Mouse (Mus musculus): Measurements from ENCODE around the gene Ciapin1. TPM values are rescaled to one million over a fixed set of nuclear protein-coding genes. Genes with fewer than 3 reads are reported as not detected.
"Not testable (repeated sequence)": the region's sequence is repeated elsewhere in the genome, so short reads cannot be mapped to it uniquely, and the experiment has no call there.

The Ciapin1 gene
- polyA plus RNA-seq, 1 experiment from 2014 or later: 180 TPM

GRCm38 (mm10) chr8:94870003-94870402 is 31.8 kb upstream of the Ciapin1 start:
- H3K4me3 ChIP-seq: peak overlapping the region; percentile 57
- WGBS: 18% methylated on average over 4 of the region's 4 CpGs
- peak overlapping the region; percentile 79; the same call in 1 of the 2 replicates for H3K27ac ChIP-seq
- H3K4me1 ChIP-seq: peaks cover 65% of the 10 kb centered on the region
- H3K27me3 ChIP-seq (ENCODE audit: poor library complexity, severe bottlenecking): peaks cover 44% of the 10 kb centered on the region
- H3K36me3 ChIP-seq (replicated peaks): peaks cover 25% of the 10 kb centered on the region
- H3K9me3 ChIP-seq: no peaks in the 10 kb centered on the region
- no peak for DNase-seq (ENCODE audit: extremely low spot score, low spot score)

GRCm38 (mm10) chr8:94869146-94869545 is 31.0 kb upstream of the Ciapin1 start:
- H3K9me3 ChIP-seq: no peaks in the 10 kb centered on the region
- 54% methylated on average over 7 of the region's 7 CpGs for WGBS
- H3K4me1 ChIP-seq: peaks cover 59% of the 10 kb centered on the region
- DNase-seq (ENCODE audit: extremely low spot score, low spot score): no peak
- H3K27ac ChIP-seq: no peak overlapping the region
- H3K4me3 ChIP-seq: no peak overlapping the region
- H3K27me3 ChIP-seq (ENCODE audit: poor library complexity, severe bottlenecking): peaks cover 36% of the 10 kb centered on the region
- peaks cover 34% of the 10 kb centered on the region for H3K36me3 ChIP-seq (replicated peaks)

- WGBS: 90% methylated on average over 9 of the region's 9 CpGs
- H3K4me3 ChIP-seq: no peak overlapping the region
- DNase-seq (ENCODE audit: extremely low spot score, low spot score): no peak
- H3K9me3 ChIP-seq: no peaks in the 10 kb centered on the region
- peaks cover 56% of the 10 kb centered on the region for H3K36me3 ChIP-seq (replicated peaks)
- peaks cover 45% of the 10 kb centered on the region for H3K4me1 ChIP-seq
- peaks cover 28% of the 10 kb centered on the region for H3K27me3 ChIP-seq (ENCODE audit: poor library complexity, severe bottlenecking)
- H3K27ac ChIP-seq: no peak overlapping the region
Measured at GRCm38 (mm10) chr8:94866921-94867320, 28.8 kb upstream of the Ciapin1 start.

DNA sequence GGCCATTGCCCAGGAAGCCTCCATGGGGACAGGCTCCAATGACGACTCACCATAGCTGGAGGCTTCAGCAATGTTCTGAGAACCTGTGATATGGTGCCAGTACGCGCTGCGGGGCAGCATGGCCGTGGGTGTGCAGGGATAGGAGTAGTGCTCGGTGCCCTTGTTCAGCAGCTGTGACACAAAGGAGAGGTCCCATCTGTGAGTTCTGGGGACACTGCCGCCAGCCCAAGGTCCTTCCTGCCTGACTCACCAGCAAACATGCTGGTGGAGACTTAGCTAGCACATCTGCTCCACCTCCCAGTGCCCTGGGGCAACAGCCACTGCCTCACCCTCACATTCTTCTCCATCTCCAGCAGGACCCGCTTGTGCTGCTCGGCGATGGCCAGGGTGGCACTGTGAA is 27.1 kb upstream of the Ciapin1 start:
- WGBS: 86% methylated on average over 10 of the region's 10 CpGs
- no peak overlapping the region for H3K4me3 ChIP-seq
- H3K27me3 ChIP-seq (ENCODE audit: poor library complexity, severe bottlenecking): peaks cover 13% of the 10 kb centered on the region
- no peak overlapping the region for H3K27ac ChIP-seq
- H3K36me3 ChIP-seq (replicated peaks): peaks cover 71% of the 10 kb centered on the region
- peaks cover 29% of the 10 kb centered on the region for H3K4me1 ChIP-seq
- no peak for DNase-seq (ENCODE audit: extremely low spot score, low spot score)
- H3K9me3 ChIP-seq: no peaks in the 10 kb centered on the region

DNA sequence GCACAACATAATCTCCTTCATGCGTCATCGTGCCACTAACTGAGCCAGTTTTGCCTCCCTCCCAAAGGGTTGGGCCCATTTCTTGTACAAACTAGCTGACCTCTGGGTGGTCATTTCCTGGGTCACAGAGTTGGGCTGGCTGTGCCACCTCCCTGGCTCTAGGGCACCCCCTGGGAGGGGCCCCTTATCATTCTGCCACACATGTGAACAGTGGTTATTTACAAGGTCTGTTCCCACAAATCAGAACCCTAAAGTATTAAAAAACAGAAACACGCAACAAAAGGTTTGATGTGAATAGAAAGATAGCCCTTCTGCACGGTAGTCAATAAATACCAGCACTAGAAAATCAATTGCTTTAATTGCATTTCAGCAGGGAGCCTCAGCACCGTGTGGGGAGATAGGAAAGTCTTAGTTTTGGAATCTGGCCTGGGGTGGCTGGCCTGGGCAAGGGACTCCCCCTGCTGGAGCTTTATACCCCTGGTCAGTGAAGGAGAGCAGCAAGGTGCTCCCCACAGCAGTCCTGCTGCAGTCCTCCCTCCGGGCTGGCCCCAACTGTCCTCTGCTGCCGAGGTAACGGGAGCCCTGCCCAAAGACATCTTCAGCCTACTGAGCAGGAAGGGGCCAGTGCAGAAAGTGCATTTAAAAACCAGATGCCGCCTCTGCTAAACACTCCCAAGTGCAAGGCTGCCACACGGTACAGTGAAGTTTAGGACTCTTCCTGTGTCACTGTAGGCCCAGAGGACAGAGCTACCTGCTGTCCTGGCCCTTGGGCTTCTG is 25.9 kb upstream of the Ciapin1 start:
- no peak overlapping the region for H3K4me3 ChIP-seq
- peaks cover 77% of the 10 kb centered on the region for H3K36me3 ChIP-seq (replicated peaks)
- H3K9me3 ChIP-seq: no peaks in the 10 kb centered on the region
- peaks cover under 1% of the 10 kb centered on the region; the same call in 1 of the 2 replicates for H3K27me3 ChIP-seq (ENCODE audit: poor library complexity, severe bottlenecking)
- WGBS: 76% methylated on average over 10 of the region's 10 CpGs
- DNase-seq (ENCODE audit: extremely low spot score, low spot score): no peak
- no peak overlapping the region for H3K27ac ChIP-seq
- peaks cover 18% of the 10 kb centered on the region for H3K4me1 ChIP-seq

DNA sequence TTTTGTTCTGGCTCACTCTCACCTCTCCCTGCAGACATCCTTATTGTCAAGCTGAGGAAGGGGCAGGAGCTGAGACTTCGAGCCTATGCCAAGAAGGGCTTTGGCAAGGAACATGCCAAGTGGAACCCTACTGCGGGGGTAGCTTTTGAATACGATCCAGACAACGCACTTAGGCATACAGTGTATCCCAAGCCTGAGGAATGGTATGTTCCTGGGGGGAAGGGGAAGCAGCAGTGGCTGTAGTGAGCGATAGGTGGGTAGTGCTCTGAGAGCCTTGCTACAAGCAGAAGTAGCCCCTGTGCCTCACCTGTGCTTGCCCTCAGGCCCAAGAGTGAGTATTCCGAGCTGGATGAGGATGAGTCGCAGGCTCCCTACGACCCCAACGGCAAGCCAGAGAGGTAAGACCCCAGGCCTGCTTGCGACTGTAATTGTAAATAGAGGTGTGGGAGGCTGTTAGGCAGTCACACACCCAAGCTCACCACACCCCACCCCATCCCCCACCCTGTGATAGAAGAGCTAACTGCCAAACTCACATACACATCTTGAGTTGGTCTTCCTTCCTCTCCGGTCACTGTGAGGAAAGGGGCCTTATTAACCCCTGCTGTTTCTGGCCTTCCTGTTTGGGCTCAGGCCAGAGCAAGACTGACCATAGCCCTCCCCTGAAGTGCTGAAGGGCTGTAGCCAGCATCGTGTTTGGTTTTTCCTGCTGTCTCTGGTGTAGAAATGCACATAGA is 24.5 kb upstream of the Ciapin1 start:
- WGBS: 89% methylated on average over 12 of the region's 12 CpGs
- Histone ChIP-seq H3K36me3 (replicated peaks) (peaks cover 79% of the 10 kb centered on the region), H3K27ac (no peak overlapping the region), H3K4me1 (peaks cover 24% of the 10 kb centered on the region), H3K9me3 (no peaks in the 10 kb centered on the region), H3K27me3 (ENCODE audit: poor library complexity, severe bottlenecking) (no peaks in the 10 kb centered on the region), H3K4me3 (no peak overlapping the region)
- DNase-seq (ENCODE audit: extremely low spot score, low spot score): no peak

DNA sequence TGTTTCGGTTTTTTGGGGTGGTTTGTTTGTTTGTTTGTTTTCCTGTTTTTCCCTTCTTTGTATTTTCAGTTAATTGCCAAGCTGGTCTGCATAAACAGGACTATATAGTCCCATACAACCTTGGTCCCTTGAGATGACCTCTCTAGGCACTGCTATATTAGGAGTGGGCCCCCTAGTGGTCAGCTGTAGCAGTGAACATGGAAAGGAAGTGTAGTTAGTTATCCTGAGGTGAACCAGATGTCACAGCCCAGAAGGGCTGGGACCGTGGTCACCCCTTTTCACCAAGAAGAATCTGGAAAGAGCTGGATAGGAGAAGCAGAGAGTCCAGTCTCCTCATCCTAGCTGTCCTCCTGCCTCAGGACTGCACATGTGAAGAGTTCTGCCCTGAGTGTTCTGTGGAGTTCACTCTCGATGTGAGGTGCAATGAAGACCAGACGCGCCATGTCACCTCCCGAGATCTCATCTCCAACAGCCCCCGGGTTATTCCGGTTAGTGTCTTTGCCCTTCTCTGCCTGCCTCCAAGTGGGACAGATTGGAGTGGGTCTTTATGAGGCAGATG is 23.3 kb upstream of the Ciapin1 start:
- H3K27me3 ChIP-seq (ENCODE audit: poor library complexity, severe bottlenecking): no peaks in the 10 kb centered on the region
- peak; percentile 60 for DNase-seq (ENCODE audit: extremely low spot score, low spot score)
- no peak overlapping the region for H3K27ac ChIP-seq
- peaks cover 21% of the 10 kb centered on the region for H3K4me1 ChIP-seq
- H3K4me3 ChIP-seq: no peak overlapping the region
- H3K36me3 ChIP-seq (replicated peaks): peaks cover 68% of the 10 kb centered on the region
- 80% methylated on average over 8 of the region's 8 CpGs for WGBS
- no peaks in the 10 kb centered on the region for H3K9me3 ChIP-seq

DNA sequence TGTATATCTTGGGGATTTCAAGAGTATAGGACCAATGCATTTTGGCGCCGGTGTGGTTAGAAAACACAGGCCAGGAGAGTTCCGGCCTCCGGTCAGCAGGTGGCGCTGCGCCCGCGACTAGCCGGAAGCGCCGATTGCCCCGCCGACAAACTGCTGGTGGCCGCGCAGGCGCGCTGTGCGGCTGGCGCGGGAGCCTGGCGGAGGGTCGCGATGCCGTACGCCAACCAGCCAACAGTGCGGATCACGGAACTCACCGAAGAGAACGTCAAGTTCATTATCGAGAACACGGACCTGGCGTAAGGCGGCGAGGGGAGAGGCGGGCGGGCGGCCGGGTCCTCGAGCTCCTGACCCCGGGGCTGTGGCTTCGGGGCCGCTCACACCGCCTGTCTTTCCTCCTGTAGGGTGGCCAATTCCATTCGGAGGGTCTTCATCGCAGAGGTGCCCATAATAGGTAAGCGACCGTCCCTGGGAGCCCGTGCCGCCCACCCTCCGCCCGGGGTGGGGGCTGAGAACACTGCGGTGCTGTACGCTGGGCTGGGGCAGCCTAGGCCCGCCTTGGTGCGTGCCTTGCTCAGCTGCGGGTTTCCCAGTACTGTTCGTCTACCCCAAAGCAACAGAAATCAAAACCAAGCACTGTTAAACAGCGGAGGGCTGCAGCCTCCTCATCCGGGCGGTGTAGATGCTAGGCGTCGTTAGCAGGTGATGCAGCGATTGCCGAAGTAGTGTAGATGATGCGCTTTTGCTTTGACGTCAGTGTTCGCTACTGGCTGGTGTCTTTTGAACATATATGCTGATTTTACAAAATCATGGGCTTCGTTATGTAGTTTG is 19.4 kb upstream of the Ciapin1 start, which contains the start of gene Polr2c:
Gene Polr2c, plus strand, starts transcription at position 105 of the 828 bp plus-strand sequence.
- Histone ChIP-seq H3K4me3 (peak within 1 kb of the TSS; percentile 100), H3K36me3 (replicated peaks) (peaks cover 54% of the 10 kb centered on the region), H3K27ac (peak within 1 kb of the TSS; percentile 90), H3K9me3 (no peaks in the 10 kb centered on the region), H3K4me1 (peaks cover 16% of the 10 kb centered on the region), H3K27me3 (ENCODE audit: poor library complexity, severe bottlenecking) (no peaks in the 10 kb centered on the region)
- peak; percentile 89 for DNase-seq (ENCODE audit: extremely low spot score, low spot score)
- under 1% methylated on average over 68 of the region's 68 CpGs for WGBS

- H3K4me1 ChIP-seq: peaks cover 16% of the 10 kb centered on the region
- peak overlapping the region; percentile 100 for H3K4me3 ChIP-seq
- no peak for DNase-seq (ENCODE audit: extremely low spot score, low spot score)
- peaks cover 50% of the 10 kb centered on the region for H3K36me3 ChIP-seq (replicated peaks)
- H3K27me3 ChIP-seq (ENCODE audit: poor library complexity, severe bottlenecking): no peaks in the 10 kb centered on the region
- no peaks in the 10 kb centered on the region for H3K9me3 ChIP-seq
- WGBS: 31% methylated on average over 5 of the region's 5 CpGs
- peak overlapping the region; percentile 60; the same call in 1 of the 2 replicates for H3K27ac ChIP-seq
Measured at GRCm38 (mm10) chr8:94857011-94857345, 18.8 kb upstream of the Ciapin1 start.

DNA sequence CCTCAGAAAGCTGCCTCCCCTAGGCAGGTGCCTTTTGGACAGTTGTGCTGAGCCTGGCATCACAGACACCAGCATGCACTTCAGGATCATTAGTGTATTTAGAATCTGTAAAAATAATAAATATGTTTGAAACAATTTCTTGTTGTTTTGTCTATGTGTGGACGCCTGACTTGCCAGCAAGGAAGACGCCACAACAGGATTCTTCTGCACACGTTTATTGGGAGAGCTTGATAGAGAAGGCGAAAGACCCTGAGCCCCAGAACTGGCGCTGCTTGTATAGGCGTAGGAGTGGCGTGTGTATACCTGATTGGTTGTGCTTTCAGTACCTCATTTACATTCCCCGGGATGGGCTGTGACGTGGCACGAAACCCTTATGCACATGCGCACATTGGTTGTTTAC is 16.6 kb upstream of the Ciapin1 start:
- peaks cover 16% of the 10 kb centered on the region for H3K4me1 ChIP-seq
- not testable (repeated sequence) for H3K27ac ChIP-seq; DNase-seq (ENCODE audit: extremely low spot score, low spot score); H3K4me3 ChIP-seq; H3K27me3 ChIP-seq (ENCODE audit: poor library complexity, severe bottlenecking); H3K9me3 ChIP-seq
- WGBS: 89% methylated on average over 11 of the region's 11 CpGs
- H3K36me3 ChIP-seq (replicated peaks): peaks cover 51% of the 10 kb centered on the region

- H3K27me3 ChIP-seq (ENCODE audit: poor library complexity, severe bottlenecking): no peaks in the 10 kb centered on the region
- WGBS: 93% methylated on average over 5 of the region's 5 CpGs
Measured at GRCm38 (mm10) chr8:94850049-94850448, 11.9 kb upstream of the Ciapin1 start.

DNA sequence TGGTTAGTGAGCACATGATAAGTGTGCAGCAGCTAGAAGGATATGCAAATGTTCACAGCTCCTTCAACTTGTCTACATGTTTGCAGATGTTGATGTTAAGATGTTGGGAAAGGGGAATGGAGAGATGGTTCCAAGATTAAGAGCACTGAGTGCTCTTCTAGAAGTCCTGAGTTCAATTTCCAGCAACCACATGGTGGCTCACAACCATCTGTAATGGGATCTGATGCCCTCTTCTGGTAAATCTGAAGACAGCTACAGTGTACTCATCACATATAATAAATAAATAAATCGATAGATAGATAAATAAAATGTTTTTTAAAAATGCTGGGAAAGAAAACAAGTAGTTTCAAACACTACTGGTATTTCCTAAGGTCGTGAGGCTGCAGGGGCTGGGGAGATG is 3.0 kb upstream of the Ciapin1 start:
- H3K4me1 ChIP-seq: peaks cover 22% of the 10 kb centered on the region
- WGBS: 50% methylated on average over 2 of the region's 2 CpGs
- no peak overlapping the region for H3K4me3 ChIP-seq
- H3K27me3 ChIP-seq (ENCODE audit: poor library complexity, severe bottlenecking): no peaks in the 10 kb centered on the region
- H3K9me3 ChIP-seq: no peaks in the 10 kb centered on the region
- no peak overlapping the region for H3K27ac ChIP-seq
- DNase-seq (ENCODE audit: extremely low spot score, low spot score): no peak
- peaks cover 18% of the 10 kb centered on the region for H3K36me3 ChIP-seq (replicated peaks)

More at GRCm38 (mm10) chr8:94850049-94850448, 11.9 kb upstream of the Ciapin1 start:
- DNase-seq (ENCODE audit: extremely low spot score, low spot score): no peak
- Histone ChIP-seq H3K4me3 (no peak overlapping the region), H3K4me1 (no peaks in the 10 kb centered on the region), H3K9me3 (no peaks in the 10 kb centered on the region), H3K36me3 (replicated peaks) (peaks cover 71% of the 10 kb centered on the region), H3K27ac (no peak overlapping the region)

Measured in forebrain, embryonic 10.5 days (tissue).